Mouse (Mus musculus): ENCODE data around the gene Moxd1. TPM values are rescaled to one million over a fixed set of nuclear protein-coding genes. Genes with fewer than 3 reads are reported as not detected.

Moxd1 gene
- polyA plus RNA-seq, 1 experiment from 2014 or later: 9.7 TPM

- no peaks in the 10 kb centered on the region for H3K9me3 ChIP-seq (ENCODE audit: control insufficient read depth, low read length)
- H3K4me3 ChIP-seq (ENCODE audit: low read length): peak overlapping the region; percentile 52
- no peak overlapping the region for H3K9ac ChIP-seq (ENCODE audit: low read depth, low read length)
Observed at GRCm38 (mm10) chr10:24222911-24223310, 406 bp upstream of the Moxd1 start.

GRCm38 (mm10) chr10:24224591-24224990, 1.3 kb downstream of the Moxd1 start:
- Histone ChIP-seq H3K4me1 (ENCODE audit: control insufficient read depth, insufficient read depth, low read depth, low read length) (peaks cover 9% of the 10 kb centered on the region), H3K4me3 (ENCODE audit: low read length) (no peak overlapping the region), H3K9me3 (ENCODE audit: control insufficient read depth, low read length) (no peaks in the 10 kb centered on the region), H3K27ac (ENCODE audit: low read depth, low read length) (no peak overlapping the region), H3K36me3 (ENCODE audit: control insufficient read depth, insufficient read depth, low read length) (no peaks in the 10 kb centered on the region), H3K4me2 (ENCODE audit: low read length) (no peak overlapping the region; the same call in 1 of the 2 replicates), H3K27me3 (replicated peaks; ENCODE audit: control insufficient read depth, insufficient read depth, low read length) (peaks cover 16% of the 10 kb centered on the region), H3K9ac (ENCODE audit: low read depth, low read length) (no peak overlapping the region)
- WGBS: 19% methylated on average over 8 of the region's 8 CpGs
- ATAC-seq: no peak

More at GRCm38 (mm10) chr10:24222911-24223310, 406 bp upstream of the Moxd1 start:
- peaks cover 9% of the 10 kb centered on the region for H3K4me1 ChIP-seq (ENCODE audit: control insufficient read depth, insufficient read depth, low read depth, low read length)
- H3K27ac ChIP-seq (ENCODE audit: low read depth, low read length): no peak overlapping the region
- H3K4me2 ChIP-seq (ENCODE audit: low read length): peak overlapping the region; percentile 95
- no peak for ATAC-seq
- no peaks in the 10 kb centered on the region for H3K36me3 ChIP-seq (ENCODE audit: control insufficient read depth, insufficient read depth, low read length)
- 16% methylated on average over 6 of the region's 6 CpGs for WGBS
- peaks cover 16% of the 10 kb centered on the region for H3K27me3 ChIP-seq (replicated peaks; ENCODE audit: control insufficient read depth, insufficient read depth, low read length)

GRCm38 (mm10) chr10:24228318-24229183, 5.2 kb downstream of the Moxd1 start:
- H3K9me3 ChIP-seq (ENCODE audit: control insufficient read depth, low read length): no peaks in the 10 kb centered on the region
- peaks cover 3% of the 10 kb centered on the region; the same call in 1 of the 2 replicates for H3K4me1 ChIP-seq (ENCODE audit: control insufficient read depth, insufficient read depth, low read depth, low read length)
- no peaks in the 10 kb centered on the region for H3K36me3 ChIP-seq (ENCODE audit: control insufficient read depth, insufficient read depth, low read length)
- H3K4me2 ChIP-seq (ENCODE audit: low read length): no peak overlapping the region
- H3K4me3 ChIP-seq (ENCODE audit: low read length): no peak overlapping the region
- H3K9ac ChIP-seq (ENCODE audit: low read depth, low read length): no peak overlapping the region
- H3K27me3 ChIP-seq (replicated peaks; ENCODE audit: control insufficient read depth, insufficient read depth, low read length): peaks cover 6% of the 10 kb centered on the region; the same call in 1 of the 2 replicates
- H3K27ac ChIP-seq (ENCODE audit: low read depth, low read length): no peak overlapping the region
- ATAC-seq: peak; percentile 62
- 34% methylated on average over 12 of the region's 12 CpGs for WGBS

- H3K4me3 ChIP-seq (ENCODE audit: low read length): no peak overlapping the region
- no peak overlapping the region for H3K27ac ChIP-seq (ENCODE audit: low read depth, low read length)
- no peaks in the 10 kb centered on the region for H3K9me3 ChIP-seq (ENCODE audit: control insufficient read depth, low read length)
- no peaks in the 10 kb centered on the region for H3K36me3 ChIP-seq (ENCODE audit: control insufficient read depth, insufficient read depth, low read length)
- H3K27me3 ChIP-seq (replicated peaks; ENCODE audit: control insufficient read depth, insufficient read depth, low read length): no peaks in the 10 kb centered on the region
- no peak overlapping the region for H3K9ac ChIP-seq (ENCODE audit: low read depth, low read length)
- no peak overlapping the region for H3K4me2 ChIP-seq (ENCODE audit: low read length)
- WGBS: 64% methylated on average over 4 of the region's 4 CpGs
- ATAC-seq: no peak
- H3K4me1 ChIP-seq (ENCODE audit: control insufficient read depth, insufficient read depth, low read depth, low read length): peaks cover 7% of the 10 kb centered on the region
Observed at GRCm38 (mm10) chr10:24232281-24232680, 9.0 kb downstream of the Moxd1 start.

- peak; percentile 83 for ATAC-seq
- WGBS: 40% methylated on average over 23 of the region's 23 CpGs
- no peak overlapping the region for H3K9ac ChIP-seq (ENCODE audit: low read depth, low read length)
- no peak overlapping the region for H3K27ac ChIP-seq (ENCODE audit: low read depth, low read length)
- peak overlapping the region; percentile 53 for H3K4me2 ChIP-seq (ENCODE audit: low read length)
- no peaks in the 10 kb centered on the region for H3K27me3 ChIP-seq (replicated peaks; ENCODE audit: control insufficient read depth, insufficient read depth, low read length)
- peaks cover 4% of the 10 kb centered on the region for H3K9me3 ChIP-seq (ENCODE audit: control insufficient read depth, low read length)
- peaks cover 7% of the 10 kb centered on the region for H3K4me1 ChIP-seq (ENCODE audit: control insufficient read depth, insufficient read depth, low read depth, low read length)
- H3K36me3 ChIP-seq (ENCODE audit: control insufficient read depth, insufficient read depth, low read length): no peaks in the 10 kb centered on the region
- H3K4me3 ChIP-seq (ENCODE audit: low read length): peak overlapping the region; percentile 22
Observed at GRCm38 (mm10) chr10:24235426-24236283, 12.3 kb downstream of the Moxd1 start.

- no peak overlapping the region for H3K9ac ChIP-seq (ENCODE audit: low read depth, low read length)
- WGBS: 87% methylated on average over 4 of the region's 4 CpGs
- no peaks in the 10 kb centered on the region for H3K36me3 ChIP-seq (ENCODE audit: control insufficient read depth, insufficient read depth, low read length)
- H3K4me2 ChIP-seq (ENCODE audit: low read length): no peak overlapping the region
- H3K9me3 ChIP-seq (ENCODE audit: control insufficient read depth, low read length): no peaks in the 10 kb centered on the region
- ATAC-seq: no peak
- no peaks in the 10 kb centered on the region for H3K27me3 ChIP-seq (replicated peaks; ENCODE audit: control insufficient read depth, insufficient read depth, low read length)
- no peak overlapping the region for H3K27ac ChIP-seq (ENCODE audit: low read depth, low read length)
- H3K4me1 ChIP-seq (ENCODE audit: control insufficient read depth, insufficient read depth, low read depth, low read length): no peaks in the 10 kb centered on the region
- H3K4me3 ChIP-seq (ENCODE audit: low read length): no peak overlapping the region
Observed at GRCm38 (mm10) chr10:24246815-24247214, 23.5 kb downstream of the Moxd1 start.

- Histone ChIP-seq H3K36me3 (ENCODE audit: control insufficient read depth, insufficient read depth, low read length) (no peaks in the 10 kb centered on the region), H3K27ac (ENCODE audit: low read depth, low read length) (no peak overlapping the region), H3K27me3 (replicated peaks; ENCODE audit: control insufficient read depth, insufficient read depth, low read length) (no peaks in the 10 kb centered on the region), H3K4me3 (ENCODE audit: low read length) (no peak overlapping the region), H3K4me1 (ENCODE audit: control insufficient read depth, insufficient read depth, low read depth, low read length) (no peaks in the 10 kb centered on the region), H3K9me3 (ENCODE audit: control insufficient read depth, low read length) (no peaks in the 10 kb centered on the region), H3K9ac (ENCODE audit: low read depth, low read length) (no peak overlapping the region), H3K4me2 (ENCODE audit: low read length) (no peak overlapping the region)
- no peak for ATAC-seq
Observed at GRCm38 (mm10) chr10:24248116-24248515, 24.8 kb downstream of the Moxd1 start.

- no peaks in the 10 kb centered on the region for H3K27me3 ChIP-seq (replicated peaks; ENCODE audit: control insufficient read depth, insufficient read depth, low read length)
- H3K27ac ChIP-seq (ENCODE audit: low read depth, low read length): no peak overlapping the region
- no peaks in the 10 kb centered on the region for H3K4me1 ChIP-seq (ENCODE audit: control insufficient read depth, insufficient read depth, low read depth, low read length)
- no peaks in the 10 kb centered on the region for H3K36me3 ChIP-seq (ENCODE audit: control insufficient read depth, insufficient read depth, low read length)
- no peak overlapping the region for H3K4me3 ChIP-seq (ENCODE audit: low read length)
- H3K4me2 ChIP-seq (ENCODE audit: low read length): no peak overlapping the region
- no peak for ATAC-seq
- no peak overlapping the region for H3K9ac ChIP-seq (ENCODE audit: low read depth, low read length)
- no peaks in the 10 kb centered on the region for H3K9me3 ChIP-seq (ENCODE audit: control insufficient read depth, low read length)
Observed at GRCm38 (mm10) chr10:24251631-24252030, 28.3 kb downstream of the Moxd1 start.

- no peak overlapping the region for H3K9ac ChIP-seq (ENCODE audit: low read depth, low read length)
- no peak overlapping the region for H3K4me3 ChIP-seq (ENCODE audit: low read length)
- 80% methylated on average over 7 of the region's 7 CpGs for WGBS
- H3K27me3 ChIP-seq (replicated peaks; ENCODE audit: control insufficient read depth, insufficient read depth, low read length): no peaks in the 10 kb centered on the region
- H3K4me1 ChIP-seq (ENCODE audit: control insufficient read depth, insufficient read depth, low read depth, low read length): no peaks in the 10 kb centered on the region
- no peak overlapping the region for H3K4me2 ChIP-seq (ENCODE audit: low read length)
- no peaks in the 10 kb centered on the region for H3K9me3 ChIP-seq (ENCODE audit: control insufficient read depth, low read length)
- H3K36me3 ChIP-seq (ENCODE audit: control insufficient read depth, insufficient read depth, low read length): no peaks in the 10 kb centered on the region
- ATAC-seq: no peak
- no peak overlapping the region for H3K27ac ChIP-seq (ENCODE audit: low read depth, low read length)
Observed at GRCm38 (mm10) chr10:24258150-24258549, 34.8 kb downstream of the Moxd1 start.

Measured in hindbrain, embryonic 16.5 days (tissue).